Mouse (Mus musculus): ENCODE measurements around the gene Gm3336. TPM values are rescaled to one million over a fixed set of nuclear protein-coding genes. Genes with fewer than 3 reads are reported as not detected.

Gm3336 gene
- total RNA-seq, 2 experiments from 2014 or later: not detected

GRCm38 (mm10) chr8:70769858-70770257, 51.5 kb downstream of the Gm3336 start:
- no peak for DNase-seq (ENCODE audit: low spot score in 2 of 2)
- intact Hi-C loops (cut with DNase I): loop anchor here (5.0 kb wide), 1 partner anchor 72 kb away; no protein-coding TSS in a partner anchor

- intact Hi-C loops (cut with DNase I): no loop called here
- DNase-seq (ENCODE audit: low spot score in 2 of 2): no peak
Observed at GRCm38 (mm10) chr8:70770748-70771147, 52.4 kb downstream of the Gm3336 start.

GRCm38 (mm10) chr8:70771217-70771616, 52.9 kb downstream of the Gm3336 start:
- intact Hi-C loops (cut with DNase I): no loop called here
- no peak for DNase-seq (ENCODE audit: low spot score in 2 of 2)

GRCm38 (mm10) chr8:70772075-70772474, 53.7 kb downstream of the Gm3336 start:
- no peak for DNase-seq (ENCODE audit: low spot score in 2 of 2)
- intact Hi-C loops (cut with DNase I): no loop called here

Other genes with a start within 250 kb of the Gm3336 start
- gene Klhl26, start 241.6 kb upstream of the Gm3336 start, total RNA-seq (2021): 10 to 100 TPM; 43.6 to 44.6 TPM
- 100 to 1,000 TPM; 279 to 317 TPM for gene Tmem59l, start 231.2 kb upstream of the Gm3336 start, total RNA-seq (2021)
- gene Crlf1, start 225.4 kb upstream of the Gm3336 start, total RNA-seq (2021): 1 to 10 TPM; 4.1 to 4.6 TPM
- 100 to 1,000 TPM; 106 to 108 TPM for gene Rex1bd, start 211.8 kb upstream of the Gm3336 start, total RNA-seq (2021)
- gene Uba52, start 207.7 kb upstream of the Gm3336 start, total RNA-seq (2021): 100 to 1,000 TPM; 828 to 997 TPM
- gene Fkbp8, start 190.8 kb upstream of the Gm3336 start, total RNA-seq (2021): 100 to 1,000 TPM; 403 to 432 TPM
- gene Kxd1, start 190.6 kb upstream of the Gm3336 start, total RNA-seq (2021): 10 to 100 TPM; 45.0 to 49.7 TPM
- gene Ell, start 179.1 kb upstream of the Gm3336 start, total RNA-seq (2021): 10 to 100 TPM; 19.1 to 20.7 TPM
- 10 to 100 TPM; 47.5 to 53.0 TPM for gene Isyna1, start 124.2 kb upstream of the Gm3336 start, total RNA-seq (2021)
- gene Ssbp4, start 109.7 kb upstream of the Gm3336 start, total RNA-seq (2021): 100 to 1,000 TPM; 257 to 265 TPM
- gene Lrrc25, start 102.4 kb upstream of the Gm3336 start, total RNA-seq (2021): 1 to 10 TPM in 1 of 2 experiments, under 1 TPM in 1; 0.44 to 1.2 TPM
- not detected for gene Gdf15, start 86.1 kb upstream of the Gm3336 start, total RNA-seq (2021)
- 10 to 100 TPM; 11.6 to 17.2 TPM for gene Pgpep1, start 58.2 kb upstream of the Gm3336 start, total RNA-seq (2021)
- 10 to 100 TPM; 59.1 to 69.8 TPM for gene Lsm4, start 45.3 kb upstream of the Gm3336 start, total RNA-seq (2021)
- 100 to 1,000 TPM; 219 to 272 TPM for gene Jund, start 19.6 kb upstream of the Gm3336 start, total RNA-seq (2021)
- under 1 TPM; 0.10 to 0.34 TPM for gene Iqcn, start 15.1 kb upstream of the Gm3336 start, total RNA-seq (2021)
- 1 to 10 TPM in 1 of 2 experiments, under 1 TPM in 1; 0.89 to 2.0 TPM for gene Pde4c, start 5.2 kb downstream of the Gm3336 start, total RNA-seq (2021)
- 100 to 1,000 TPM; 824 to 964 TPM for gene Rab3a, start 36.1 kb downstream of the Gm3336 start, total RNA-seq (2021)
- gene Mpv17l2, start 42.4 kb downstream of the Gm3336 start, total RNA-seq (2021): 10 to 100 TPM; 33.9 to 41.5 TPM
- gene Pik3r2, start 58.2 kb downstream of the Gm3336 start, total RNA-seq (2021): 100 to 1,000 TPM; 152 to 164 TPM
- gene Mast3, start 86.5 kb downstream of the Gm3336 start, total RNA-seq (2021): 100 to 1,000 TPM; 312 to 338 TPM
- 1 to 10 TPM in 1 of 2 experiments, under 1 TPM in 1; 0.86 to 1.1 TPM for gene Il12rb1, start 89.9 kb downstream of the Gm3336 start, total RNA-seq (2021)
- gene Arrdc2, start 121.2 kb downstream of the Gm3336 start, total RNA-seq (2021): 10 to 100 TPM; 16.9 to 20.2 TPM
- 10 to 100 TPM; 18.3 to 27.0 TPM for gene Kcnn1, start 144.7 kb downstream of the Gm3336 start, total RNA-seq (2021)
- 100 to 1,000 TPM in 1 of 2 experiments, 10 to 100 TPM in 1; 88.6 to 108 TPM for gene Ccdc124, start 155.4 kb downstream of the Gm3336 start, total RNA-seq (2021)
- gene Slc5a5, start 174.2 kb downstream of the Gm3336 start, total RNA-seq (2021): 10 to 100 TPM in 1 of 2 experiments, 1 to 10 TPM in 1; 8.9 to 12.1 TPM
- 100 to 1,000 TPM; 558 to 677 TPM for gene Rpl18a, start 178.9 kb downstream of the Gm3336 start, total RNA-seq (2021)
- gene Map1s, start 187.4 kb downstream of the Gm3336 start, total RNA-seq (2021): 10 to 100 TPM; 78.7 to 82.1 TPM